Mouse (Mus musculus): ENCODE results near the gene Ttc28. TPM values are rescaled to one million over a fixed set of nuclear protein-coding genes. Genes with fewer than 3 reads are reported as not detected.

Gene Ttc28
- total and polyA plus RNA-seq, 2 experiments from 2014 or later: 14.5 to 50.4 TPM

DNA sequence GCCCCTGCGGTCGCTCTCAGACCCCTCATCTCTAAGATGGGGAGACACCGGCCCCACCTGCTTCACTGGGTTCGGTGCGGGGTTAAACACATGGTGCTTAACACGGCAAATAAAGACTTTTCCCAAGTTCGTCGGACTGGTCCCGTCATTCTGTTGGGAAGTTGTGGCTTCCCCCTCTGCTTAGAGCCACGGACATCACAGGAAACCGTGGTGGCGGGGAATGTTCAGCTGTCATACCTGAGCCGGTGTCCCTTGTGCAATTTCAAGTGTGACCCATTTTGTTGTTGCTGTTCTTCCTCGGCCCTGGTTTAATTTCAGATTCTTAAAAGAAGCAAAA is 451.5 kb downstream of the Ttc28 start:
- H3K4me2 ChIP-seq (ENCODE audit: low read depth): peak overlapping the region; percentile 66
- peak overlapping the region; percentile 96 for H3K9ac ChIP-seq
- H3K4me1 ChIP-seq (ENCODE audit: insufficient read depth): peaks cover 6% of the 10 kb centered on the region; the same call in 1 of the 2 replicates
- TF ChIP-seq CTCF (IDR thresholded peaks at IDR 0.05; ENCODE audit: low read depth): no peak
- no peak for DNase-seq
- H3K27ac ChIP-seq (ENCODE audit: low read depth, low read length): peak overlapping the region; percentile 88
- H3K36me3 ChIP-seq (ENCODE audit: insufficient read depth): peaks cover 5% of the 10 kb centered on the region
- peak overlapping the region; percentile 85 for H3K4me3 ChIP-seq (ENCODE audit: low read depth, low read length)
- no peaks in the 10 kb centered on the region for H3K27me3 ChIP-seq (ENCODE audit: insufficient read depth, low read length)
- 2% methylated on average over 14 of the region's 14 CpGs for WGBS
- no peak; the same call in 1 of the 2 replicates for ATAC-seq
- no peaks in the 10 kb centered on the region for H3K9me3 ChIP-seq (ENCODE audit: low read length)

DNA sequence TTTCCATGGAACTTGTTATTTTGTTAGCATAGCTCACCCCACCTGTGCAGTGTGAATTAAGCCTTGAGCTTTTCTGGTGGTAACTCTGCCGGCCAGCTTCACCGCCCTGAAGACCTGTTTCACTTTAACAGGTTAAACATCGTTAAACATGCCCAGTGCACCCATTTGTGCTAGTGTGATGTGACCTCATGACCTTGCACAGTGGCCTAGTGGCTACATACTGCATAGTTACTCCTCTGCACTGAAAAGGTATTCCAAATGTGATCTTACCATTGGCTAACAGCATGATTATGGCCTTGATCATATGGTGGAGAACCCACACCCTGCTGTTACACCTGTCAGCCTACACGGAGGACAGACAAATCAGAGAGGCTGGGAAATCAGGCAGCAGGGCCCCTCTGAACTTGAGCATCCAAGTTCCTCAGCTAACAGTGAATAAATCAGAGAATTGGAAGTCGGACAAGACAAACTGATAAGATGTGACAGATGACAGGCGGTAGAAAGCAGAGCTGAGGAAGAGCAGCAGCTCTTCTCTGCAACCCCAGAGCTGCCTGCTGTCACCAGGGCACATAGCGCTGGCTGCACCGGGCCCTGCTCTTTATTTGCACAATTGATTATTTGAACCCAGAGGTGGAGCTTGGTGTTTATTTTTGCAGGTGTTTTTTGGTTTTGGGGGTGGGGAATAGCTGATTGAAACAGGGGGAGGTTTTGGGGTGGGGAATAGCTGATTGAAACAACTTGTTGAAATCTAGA is 456.5 kb downstream of the Ttc28 start:
- 83% methylated on average over 8 of the region's 8 CpGs for WGBS
- TF ChIP-seq CTCF (IDR thresholded peaks at IDR 0.05; ENCODE audit: low read depth): no peak
- Histone ChIP-seq H3K36me3 (ENCODE audit: insufficient read depth) (peaks cover 30% of the 10 kb centered on the region), H3K9me3 (ENCODE audit: low read length) (no peaks in the 10 kb centered on the region), H3K9ac (no peak overlapping the region), H3K4me2 (ENCODE audit: low read depth) (no peak overlapping the region), H3K27me3 (ENCODE audit: insufficient read depth, low read length) (no peaks in the 10 kb centered on the region), H3K27ac (ENCODE audit: low read depth, low read length) (no peak overlapping the region), H3K4me3 (ENCODE audit: low read depth, low read length) (no peak overlapping the region), H3K4me1 (ENCODE audit: insufficient read depth) (peaks cover 6% of the 10 kb centered on the region; the same call in 1 of the 2 replicates)
- ATAC-seq: no peak
- DNase-seq: no peak

MicroRNAs within 50 kb of the gene (microRNA counts, 519-probe panel; counts per million panel counts)
- 1,995 counts per million, percentile 16 among the panel's probes with 10 or more counts for microRNA mmu-miR-701

Small RNAs within 50 kb of the gene (microRNA-seq; reads per million reads assigned to microRNA genes)
- 240 to 325 reads per million in 2 experiments for gene Mir701

Other genes starting within 250 kb of the Ttc28 start
- gene Noc4l, start 226.4 kb upstream of the Ttc28 start, total RNA-seq (2014; rRNA removed): 27.0 and 36.9 TPM in 2 replicates
- gene Noc4l, start 226.4 kb upstream of the Ttc28 start, polyA plus RNA-seq (2015; fragmentation: Nextera tagmentation; extraction: Ambion mirVana): 40.4 and 47.2 TPM in 2 replicates
- gene Ddx51, start 226.4 kb upstream of the Ttc28 start, total RNA-seq (2014; rRNA removed): 9.8 and 13.5 TPM in 2 replicates
- gene Ddx51, start 226.4 kb upstream of the Ttc28 start, polyA plus RNA-seq (2015; fragmentation: Nextera tagmentation; extraction: Ambion mirVana): 9.3 and 12.8 TPM in 2 replicates
- 60.8 and 66.4 TPM in 2 replicates for gene Ep400, start 109.1 kb upstream of the Ttc28 start, total RNA-seq (2014; rRNA removed)
- gene Ep400, start 109.1 kb upstream of the Ttc28 start, polyA plus RNA-seq (2015; fragmentation: Nextera tagmentation; extraction: Ambion mirVana): 25.2 and 37.4 TPM in 2 replicates
- 13.5 and 14.2 TPM in 2 replicates for gene Pus1, start 99.1 kb upstream of the Ttc28 start, total RNA-seq (2014; rRNA removed)
- 16.8 and 17.4 TPM in 2 replicates for gene Pus1, start 99.1 kb upstream of the Ttc28 start, polyA plus RNA-seq (2015; fragmentation: Nextera tagmentation; extraction: Ambion mirVana)
- gene Ulk1, start 69.7 kb upstream of the Ttc28 start, total RNA-seq (2014; rRNA removed): 49.8 and 65.9 TPM in 2 replicates
- 16.8 and 20.8 TPM in 2 replicates for gene Ulk1, start 69.7 kb upstream of the Ttc28 start, polyA plus RNA-seq (2015; fragmentation: Nextera tagmentation; extraction: Ambion mirVana)
- gene Hscb, start 40.0 kb upstream of the Ttc28 start, total RNA-seq (2014; rRNA removed): 10.8 and 16.0 TPM in 2 replicates
- 11.2 and 11.9 TPM in 2 replicates for gene Hscb, start 40.0 kb upstream of the Ttc28 start, polyA plus RNA-seq (2015; fragmentation: Nextera tagmentation; extraction: Ambion mirVana)
- gene Chek2, start 39.8 kb upstream of the Ttc28 start, total RNA-seq (2014; rRNA removed): 2.9 and 3.8 TPM in 2 replicates
- gene Chek2, start 39.8 kb upstream of the Ttc28 start, polyA plus RNA-seq (2015; fragmentation: Nextera tagmentation; extraction: Ambion mirVana): 3.4 and 4.3 TPM in 2 replicates